Mouse (Mus musculus) mouse embryonic stem cell (cell line): ENCODE results near the gene Vasp.

ENCODE experiments used
- in situ Hi-C, 2 experiments: fragments of 300-500 bp; cut with MboI; formaldehyde crosslinking; loops; 1 replicate in 1 of 2; 3 replicates in 1 of 2; pipeline ENCODE4 v1.14.3; 2019 to 2020; ENCODE audit warnings: low sequenced_read_pairs in 2 of 2, low pct_unique_long_range_greater_than_20kb in 1 of 2, mixed read lengths in 1 of 2; ENCODE audit not compliant: unreplicated experiment in 1 of 2

Vasp gene

GRCm38 (mm10) chr7:19305413-19305735, 33.8 kb upstream of the Vasp start:
- in situ Hi-C loops: no loop called here

DNA sequence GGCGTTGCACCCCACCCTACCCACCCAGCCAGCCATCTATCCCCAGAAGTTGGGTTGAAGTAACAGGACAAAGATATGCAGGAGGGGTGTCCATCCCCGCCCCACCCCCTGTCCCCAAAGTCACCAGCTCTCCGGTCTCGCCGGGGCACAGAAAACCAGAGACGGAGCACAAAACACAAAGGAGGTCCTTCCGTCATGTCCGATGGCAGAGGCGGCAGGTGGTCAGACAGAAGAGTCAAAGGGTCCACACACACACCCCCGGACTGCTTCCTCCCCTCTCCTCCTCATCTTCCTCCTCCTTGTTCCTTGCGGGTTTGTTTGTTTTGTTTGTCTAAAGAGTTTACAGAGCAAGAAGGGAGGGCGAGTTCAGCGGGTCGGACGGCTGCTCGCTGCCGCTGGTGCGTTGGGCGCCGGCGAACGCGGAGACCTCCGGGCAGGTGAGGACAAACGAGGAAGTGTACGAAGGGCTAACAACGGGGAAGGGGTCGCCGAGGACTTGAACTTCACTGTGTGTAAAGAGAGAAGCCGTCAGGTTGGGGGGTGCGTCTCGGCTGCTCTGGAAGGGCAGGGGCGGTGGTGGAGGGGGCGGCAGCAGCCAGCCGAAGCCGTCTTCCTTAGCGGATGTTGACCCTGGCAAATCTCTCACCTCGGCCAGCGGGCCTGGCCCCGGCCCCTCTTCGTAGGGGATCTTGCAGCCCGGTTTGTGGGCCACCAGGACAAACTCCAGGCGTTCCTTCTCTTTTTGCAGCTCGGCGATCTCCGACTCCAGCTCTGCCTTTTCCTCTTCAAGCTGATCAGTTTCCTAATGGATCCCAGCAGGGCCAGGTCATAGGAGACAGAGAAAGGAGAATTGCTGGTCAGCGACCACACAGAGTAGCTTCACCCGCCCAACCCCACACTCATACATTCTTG, 33.1 kb upstream of the Vasp start:
- in situ Hi-C loops: no loop called here

DNA sequence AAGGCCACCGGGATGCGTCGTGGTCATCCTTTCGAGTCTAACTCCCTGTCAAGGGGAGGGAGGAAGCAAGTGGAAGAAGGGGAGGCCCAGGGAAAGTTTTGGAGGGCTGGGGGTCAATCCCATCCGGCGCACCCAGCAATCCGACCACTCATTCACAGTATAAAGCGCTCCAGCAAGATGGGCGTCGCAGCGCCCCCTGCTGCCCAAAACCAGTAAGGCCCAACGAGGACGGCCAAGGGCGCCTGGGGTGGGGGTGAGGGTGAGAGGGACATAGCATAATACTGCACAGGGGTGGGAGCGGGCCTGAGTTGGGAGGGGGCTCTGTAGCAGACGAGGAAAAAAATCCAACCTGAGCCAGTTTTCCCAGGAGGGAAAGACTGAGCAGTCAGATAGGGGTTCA, 32.2 kb upstream of the Vasp start:
- in situ Hi-C loops: no loop called here

DNA sequence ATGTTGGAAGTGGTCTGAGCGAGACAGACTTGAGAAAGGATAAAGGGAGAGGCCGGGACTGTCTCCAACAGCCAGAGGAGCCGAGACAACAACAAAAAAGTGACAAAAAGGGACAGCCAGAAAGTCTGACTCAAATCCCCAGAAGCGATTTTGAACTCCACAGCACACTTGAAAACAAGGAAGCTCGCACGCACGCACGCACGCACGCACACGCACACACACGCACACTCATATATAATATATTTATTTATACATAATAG, 31.4 kb upstream of the Vasp start:
- in situ Hi-C loops: no loop called here

GRCm38 (mm10) chr7:19302264-19303045, 30.8 kb upstream of the Vasp start:
- in situ Hi-C loops: no loop called here

DNA sequence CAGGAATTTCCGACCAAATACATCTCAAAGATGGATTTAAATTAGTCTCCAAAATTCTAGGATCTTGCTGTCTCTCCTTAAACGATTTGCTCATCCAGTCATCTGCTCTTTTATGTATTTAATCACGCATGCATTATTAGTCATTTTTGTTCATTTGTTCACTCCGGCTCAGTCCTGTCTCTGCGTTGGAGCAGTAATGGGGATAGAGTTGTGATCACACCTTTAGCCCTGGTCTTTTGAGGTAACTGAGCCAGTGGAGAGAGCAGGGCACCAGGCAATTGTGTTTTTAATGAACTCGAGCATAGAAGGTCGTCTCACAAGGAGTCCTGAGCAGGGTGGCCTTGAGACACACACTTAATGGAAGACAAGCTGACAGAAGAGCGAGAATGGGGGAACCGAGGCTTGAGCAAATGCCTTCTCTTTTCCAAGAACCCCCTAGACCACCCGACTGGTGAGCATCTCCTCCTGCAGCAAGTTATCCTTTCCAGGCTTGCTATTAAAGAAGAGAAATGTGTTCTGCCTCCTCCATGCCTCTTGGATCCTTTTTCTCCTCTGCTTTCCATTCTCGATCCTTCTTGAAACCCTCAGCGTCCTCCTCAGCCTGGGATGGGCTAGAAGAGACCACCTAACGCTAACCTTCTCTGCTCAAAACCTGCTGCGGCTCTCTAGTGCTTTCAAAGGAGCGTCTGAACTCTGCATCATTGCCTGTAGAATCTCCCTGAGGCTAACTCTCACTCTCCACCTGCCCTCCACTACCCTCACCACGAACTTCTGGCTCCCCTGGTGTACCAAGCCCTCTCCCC, 30.0 kb upstream of the Vasp start:
- in situ Hi-C loops: no loop called here

DNA sequence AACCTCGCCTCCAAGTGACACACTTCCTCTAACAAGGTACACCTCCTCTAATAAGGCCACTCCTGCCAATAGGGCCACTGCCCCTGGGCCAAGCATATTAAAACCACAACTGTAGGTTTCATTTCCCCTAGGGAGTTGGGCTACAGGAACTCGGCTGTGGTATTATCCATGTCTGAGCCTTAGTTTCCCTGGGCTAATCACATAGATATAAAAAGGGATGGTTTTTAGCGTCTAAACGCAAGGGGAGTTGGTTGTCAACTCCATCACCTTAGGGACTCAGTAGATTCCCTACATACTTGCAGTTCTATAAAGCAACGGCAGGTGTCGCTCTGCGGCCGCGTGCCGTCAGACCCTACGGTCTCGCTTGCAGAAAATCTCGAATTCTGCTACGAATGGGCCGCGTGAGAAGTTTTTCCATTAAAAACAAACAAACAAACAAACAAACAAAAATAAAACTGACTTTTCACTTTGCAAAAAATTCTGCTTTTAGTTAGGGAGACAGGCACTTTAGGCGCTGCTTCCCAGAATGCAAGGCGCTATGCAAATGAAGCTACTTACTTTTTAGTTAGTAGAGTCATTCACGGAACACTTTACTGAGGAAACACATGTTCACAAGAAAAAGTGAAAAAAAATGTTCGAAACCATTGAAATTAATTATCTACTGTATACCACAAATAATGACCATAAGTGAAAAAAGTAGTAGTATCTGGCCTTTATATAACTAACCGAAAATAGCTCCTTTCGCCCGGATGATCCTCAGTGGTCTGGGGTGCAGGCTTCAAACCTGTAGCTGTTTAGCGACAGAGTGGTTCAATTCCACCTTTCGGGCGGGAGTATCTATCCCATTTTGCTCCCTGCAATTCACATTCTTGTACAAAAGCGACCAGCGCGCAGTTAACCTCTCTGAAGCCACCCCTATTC, 29.1 kb upstream of the Vasp start:
- in situ Hi-C loops: no loop called here

DNA sequence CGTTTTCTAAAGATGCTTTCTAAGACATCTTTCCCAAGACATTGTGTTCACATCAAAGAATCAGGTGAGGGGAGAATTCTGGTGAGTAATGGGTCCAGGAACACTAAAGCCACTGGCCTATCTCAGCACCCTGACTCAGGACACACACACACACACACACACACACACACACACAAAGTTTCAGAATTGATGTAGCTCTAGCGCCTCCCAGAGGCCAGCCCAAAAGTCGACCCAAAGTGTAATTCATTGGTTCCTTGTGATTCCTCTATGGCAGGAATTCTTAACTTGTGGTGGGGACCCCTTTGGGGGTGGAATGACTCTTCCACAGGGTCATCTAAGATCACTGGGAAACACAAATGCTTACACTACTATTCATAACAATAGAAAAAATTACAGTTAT, 27.6 kb upstream of the Vasp start:
- in situ Hi-C loops: no loop called here

DNA sequence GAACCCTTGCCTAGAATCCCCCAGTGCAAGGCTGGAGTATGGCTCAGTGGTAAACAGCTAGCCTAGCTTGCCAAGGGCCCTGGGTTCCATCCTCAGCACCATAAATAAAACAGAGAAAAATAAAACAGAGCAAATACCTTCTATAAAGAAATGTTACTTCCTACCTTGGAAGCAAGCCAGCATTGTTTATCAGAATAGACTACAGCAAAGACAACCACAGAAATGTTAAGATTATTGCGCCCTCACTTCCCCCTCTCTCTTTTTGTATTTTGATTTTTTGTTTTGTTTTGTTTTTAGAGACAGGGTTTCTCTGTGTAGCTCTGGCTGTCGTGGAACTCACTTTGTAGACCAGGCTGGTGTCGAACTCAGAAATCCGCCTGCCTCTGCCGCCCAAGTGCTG, 26.2 kb upstream of the Vasp start:
- in situ Hi-C loops: no loop called here

- in situ Hi-C loops: no loop called here
Observed at GRCm38 (mm10) chr7:19297034-19297433, 25.4 kb upstream of the Vasp start.

DNA sequence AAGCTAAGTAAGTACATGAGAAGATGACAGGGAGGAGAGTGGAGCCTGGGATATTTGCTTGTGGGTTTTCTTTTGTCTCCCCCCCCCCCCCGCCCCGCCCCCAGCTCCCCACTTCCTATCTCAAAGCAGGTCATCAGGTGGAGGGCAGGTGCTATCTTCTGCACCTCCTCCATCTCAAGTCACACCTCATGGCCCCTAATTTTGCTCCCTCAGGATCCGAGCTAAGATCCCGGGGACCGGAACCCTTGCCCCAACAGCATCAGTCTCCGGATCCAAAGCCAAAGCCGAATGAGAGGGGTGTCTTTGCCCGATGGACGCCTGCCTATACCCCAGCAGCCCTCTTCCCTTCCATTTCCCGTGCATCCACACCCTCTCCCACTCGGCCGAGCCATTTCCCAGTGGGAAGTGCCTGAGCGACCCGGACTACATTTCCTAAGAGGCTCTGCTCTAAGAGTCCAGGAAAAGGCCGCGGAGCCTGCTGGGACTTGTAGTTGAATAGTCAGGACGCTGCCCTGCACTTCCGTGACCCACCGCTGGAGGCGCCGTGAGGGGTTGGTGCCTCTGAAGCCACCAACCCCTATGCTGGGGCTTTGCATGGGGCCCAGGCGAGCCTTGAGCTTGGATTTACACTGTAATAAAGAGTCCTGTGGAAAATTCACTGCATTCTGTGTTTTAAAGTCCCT, 24.0 kb upstream of the Vasp start:
- in situ Hi-C loops: no loop called here

- in situ Hi-C loops: no loop called here
Observed at GRCm38 (mm10) chr7:19290969-19291596, 19.5 kb upstream of the Vasp start.

DNA sequence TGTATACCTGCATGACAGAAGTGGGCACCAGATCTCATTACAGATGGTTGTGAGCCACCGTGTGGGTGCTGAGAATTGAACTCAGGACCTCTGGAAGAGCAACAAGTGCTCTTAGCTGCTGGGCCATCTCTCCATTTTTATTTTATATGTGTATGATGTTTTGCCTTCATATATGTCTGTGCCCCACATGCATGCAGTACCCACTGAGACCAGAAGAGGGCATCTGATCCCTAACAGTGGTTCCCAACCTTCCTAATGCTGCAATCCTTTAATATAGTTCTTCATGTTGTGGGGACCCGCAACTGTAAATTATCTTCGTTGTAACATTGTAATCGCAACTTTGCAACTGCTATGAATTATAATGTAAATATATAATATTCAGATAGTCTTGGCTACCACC, 13.1 kb upstream of the Vasp start:
- in situ Hi-C loops: loop anchor here in 1 of 2 experiments (5.0 kb wide), 1 partner anchor 52 kb away; no protein-coding TSS in a partner anchor

GRCm38 (mm10) chr7:19283406-19283804, 11.8 kb upstream of the Vasp start:
- in situ Hi-C loops: loop anchor here in 1 of 2 experiments (5.0 kb wide), 1 partner anchor 51 kb away; no protein-coding TSS in a partner anchor

- in situ Hi-C loops: loop anchor here in 1 of 2 experiments (5.0 kb wide), 1 partner anchor 51 kb away; no protein-coding TSS in a partner anchor
Observed at GRCm38 (mm10) chr7:19282791-19283405, 11.3 kb upstream of the Vasp start.

- in situ Hi-C loops: loop anchor here in 1 of 2 experiments (5.0 kb wide), 1 partner anchor 50 kb away; no protein-coding TSS in a partner anchor
Observed at GRCm38 (mm10) chr7:19282385-19282784, 10.8 kb upstream of the Vasp start, which contains the start of gene Rtn2. Rtn2 (plus strand) TSS chr7:19282624.
